ENCODE assay signal across 20 mouse cellular contexts in the genomic region with DNA sequence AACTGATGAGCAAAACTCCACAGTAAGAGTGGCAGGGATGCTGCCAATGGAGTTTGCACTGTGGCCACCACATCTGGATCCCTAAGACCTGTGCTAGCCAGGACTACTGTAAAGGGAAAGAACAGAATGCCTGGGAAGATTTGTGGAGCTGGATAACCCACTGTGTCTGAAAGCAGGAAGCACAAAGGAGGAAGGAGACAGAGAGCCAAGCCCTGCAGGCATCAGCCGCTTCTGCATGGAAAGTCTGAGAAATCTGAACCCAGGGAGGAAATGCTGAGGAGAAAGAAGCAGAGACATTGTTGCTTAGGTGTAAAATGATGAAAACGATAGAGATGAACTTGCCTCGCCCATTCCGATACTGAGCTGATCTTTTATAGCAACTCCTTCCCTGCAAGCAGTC. TPM values are rescaled to one million over a fixed set of nuclear protein-coding genes. Genes with fewer than 3 reads are reported as not detected.
DNase-seq lines count a peak whose midpoint lies in the region; ATAC-seq and TF ChIP-seq lines count a peak whose summit lies in the region.
"Had no signal": no experiment of that assay in that cellular context is flagged by ENCODE, and none has a peak within 500 bp of the region (broad histone marks: within the 10 kb centered on the region; RNA-seq: fewer than 3 reads in every experiment).

No protein-coding gene starts in this region.

- 89% methylated on average over 4 of the region's 4 CpGs for WGBS in kidney, embryonic 16.5 days

- TF ChIP-seq CTCF in bone marrow macrophage, adult 2 months (IDR thresholded peaks at IDR 0.05; ENCODE audit: low read depth, low read length): no peak

- H3K36me3 ChIP-seq in kidney, embryonic 16.5 days (ENCODE audit: insufficient read depth, low read length): no peaks in the 10 kb centered on the region
- H3K36me3 ChIP-seq: embryonic facial prominence, embryonic 12.5 days; forebrain, embryonic 12.5 days; heart, embryonic 13.5 days; hindbrain, embryonic 12.5 days had no signal

- peak; percentile 92 for DNase-seq in heart, adult 11 months
- DNase-seq in heart, postnatal 14 days: no peak
- DNase-seq in kidney, postnatal 10 days: no peak
- peak; percentile 4 for DNase-seq in naive thymus-derived CD4-positive, alpha-beta T cell, adult 2 months (ENCODE audit: low read depth)
- DNase-seq in testis, postnatal 10 days (ENCODE audit: low spot score): no peak
- DNase-seq: adrenal gland, postnatal 10 days; cerebellum, adult 11-12 months; cerebellum, adult 9-10 months; cerebellum, postnatal 25 days; gastrocnemius, postnatal 14 days; heart, postnatal 4 days had no signal

- H3K4me1 ChIP-seq in kidney, embryonic 16.5 days (ENCODE audit: insufficient read depth, low read length): peaks cover 9% of the 10 kb centered on the region; the same call in 1 of the 2 replicates
- H3K4me1 ChIP-seq in bone marrow macrophage, adult 2 months (ENCODE audit: control insufficient read depth, insufficient read depth, low read length): peaks cover 40% of the 10 kb centered on the region
- H3K4me1 ChIP-seq: embryonic facial prominence, embryonic 12.5 days; forebrain, embryonic 12.5 days; hindbrain, embryonic 12.5 days had no signal

- H3K27ac ChIP-seq in kidney, embryonic 16.5 days (ENCODE audit: low read length): 0 out of 2 replicates have a peak overlapping the region, but pooled peaks have one; percentile 8
- H3K27ac ChIP-seq in bone marrow macrophage, adult 2 months (ENCODE audit: insufficient read depth, low read depth, low read length): peak overlapping the region; percentile 92
- H3K27ac ChIP-seq: embryonic facial prominence, embryonic 12.5 days; forebrain, embryonic 12.5 days; heart, embryonic 13.5 days; hindbrain, embryonic 12.5 days had no signal

- no peaks in the 10 kb centered on the region for H3K9me3 ChIP-seq in kidney, embryonic 16.5 days (ENCODE audit: low read length)
- H3K9me3 ChIP-seq: embryonic facial prominence, embryonic 12.5 days; forebrain, embryonic 12.5 days; heart, embryonic 13.5 days; hindbrain, embryonic 12.5 days had no signal

- no peak overlapping the region for H3K4me3 ChIP-seq in kidney, embryonic 16.5 days (ENCODE audit: low read length)
- no peak overlapping the region for H3K4me3 ChIP-seq in bone marrow macrophage, adult 2 months (ENCODE audit: insufficient read depth, low read length)
- H3K4me3 ChIP-seq: embryonic facial prominence, embryonic 12.5 days; forebrain, embryonic 12.5 days; heart, embryonic 13.5 days; hindbrain, embryonic 12.5 days had no signal

- intact Hi-C loops in heart, postnatal 14 days (cut with DNase I): no loop called here

- H3K9ac ChIP-seq in kidney, embryonic 16.5 days (replicated peaks; ENCODE audit: low read length): no peak overlapping the region
- H3K9ac ChIP-seq: embryonic facial prominence, embryonic 12.5 days; forebrain, embryonic 12.5 days; heart, embryonic 13.5 days; hindbrain, embryonic 12.5 days had no signal

- no peak for TF ChIP-seq POLR2A in bone marrow macrophage, adult 2 months (IDR thresholded peaks at IDR 0.05; ENCODE audit: borderline replicate concordance, low read depth, low read length)

- H3K4me2 ChIP-seq in kidney, embryonic 16.5 days (replicated peaks; ENCODE audit: low read depth, low read length): no peak overlapping the region
- H3K4me2 ChIP-seq: embryonic facial prominence, embryonic 12.5 days; forebrain, embryonic 12.5 days; heart, embryonic 13.5 days; hindbrain, embryonic 12.5 days had no signal

- no peaks in the 10 kb centered on the region for H3K27me3 ChIP-seq in kidney, embryonic 16.5 days (ENCODE audit: insufficient read depth, low read length)
- H3K27me3 ChIP-seq: embryonic facial prominence, embryonic 12.5 days; forebrain, embryonic 12.5 days; heart, embryonic 13.5 days; hindbrain, embryonic 12.5 days had no signal

- no peak for ATAC-seq in kidney, embryonic 16.5 days (ENCODE audit: low FRiP score, low TSS enrichment)
- ATAC-seq: forebrain, embryonic 16.5 days; hindbrain, embryonic 16.5 days had no signal

RNA-seq across cellular contexts. Expression of a gene that starts 22.5 kb away (rescaled TPM):
- 1 to 10 TPM; 2.8 to 4.2 TPM for total RNA-seq in heart, postnatal 14 days (2021)
- polyA plus RNA-seq in kidney, embryonic 16.5 days (2015; fragmentation: Nextera tagmentation; extraction: Ambion mirVana): 17.9 and 19.1 TPM in 2 replicates
- polyA plus RNA-seq in bone marrow macrophage, adult 2 months (2012; ENCODE audit: insufficient read depth, insufficient read length, missing spikeins): 0.27 TPM in 1 of 2 replicates, not detected in the other
- total RNA-seq: MEL had no signal

Comparison
In these comparisons a context has a peak if more than half of its experiments do, and no peak if none do; other contexts are left out.
1. DNase-seq: peak in heart, adult 11 months (single experiment) and naive thymus-derived CD4-positive, alpha-beta T cell, adult 2 months (single experiment); none in heart, postnatal 14 days (0 of 2), kidney, postnatal 10 days (single experiment) and testis, postnatal 10 days (single experiment).
2. RNA of a gene that starts 22.5 kb away (polyA plus RNA-seq): 17.9 to 19.1 TPM in kidney, embryonic 16.5 days; 0.27 TPM in bone marrow macrophage, adult 2 months; every median in the first group is over 10 times any median in the second.